Mouse (Mus musculus) testis, adult 2 months (tissue): ENCODE data around the gene Kcnmb4. TPM values are rescaled to one million over a fixed set of nuclear protein-coding genes. Genes with fewer than 3 reads are reported as not detected.

ENCODE experiments used
- H3K27ac ChIP-seq: fragments of 200-500 bp; 2 replicates; pipeline ENCODE4 v1.5.1; 2012; ENCODE audit warnings: low read depth, low read length; ENCODE audit not compliant: control insufficient read depth, insufficient read depth
- H3K27me3 ChIP-seq: fragments of 200-500 bp; 2 replicates; pipeline ENCODE4 v1.6.1; 2012; ENCODE audit warnings: mild to moderate bottlenecking, low read length, moderate library complexity; ENCODE audit not compliant: control insufficient read depth, insufficient read depth
- H3K36me3 ChIP-seq: fragments of 200-500 bp; 2 replicates; pipeline ENCODE4 v1.6.1; 2012; ENCODE audit warnings: mild to moderate bottlenecking, low read length; ENCODE audit not compliant: control insufficient read depth, insufficient read depth
- H3K4me1 ChIP-seq: fragments of 200-500 bp; 2 replicates; pipeline ENCODE4 v1.6.1; 2012; ENCODE audit warnings: low read length; ENCODE audit not compliant: control insufficient read depth, insufficient read depth
- H3K4me3 ChIP-seq: fragments of 200-500 bp; 2 replicates; pipeline ENCODE4 v1.5.1; 2012; ENCODE audit warnings: low read depth, mild to moderate bottlenecking, low read length, moderate library complexity, mixed read lengths; ENCODE audit not compliant: control insufficient read depth
- CTCF ChIP-seq: fragments of 200-500 bp; IDR thresholded peaks from 2 replicates; pipeline ENCODE4 v1.5.1; 2012; ENCODE audit warnings: low read depth, mild to moderate bottlenecking, inconsistent platforms, low read length, moderate library complexity; ENCODE audit not compliant: control insufficient read depth, insufficient read depth, insufficient replicate concordance
- POLR2A ChIP-seq: fragments of 200-500 bp; IDR thresholded peaks from 2 replicates; pipeline ENCODE4 v1.6.1; 2012; ENCODE audit warnings: low read depth, mild to moderate bottlenecking, inconsistent platforms, low read length, moderate library complexity; ENCODE audit not compliant: control insufficient read depth
- polyA plus RNA-seq: library from polyadenylated mRNA; depleted of rRNA; stranded (reverse); fragments of >200 nt; gene quantifications from 2 replicates; pipeline ENCODE4 v1.2.3, GENCODE M21; 2012

Gene Kcnmb4
- polyA plus RNA-seq, 1 experiment = 145 TPM

DNA sequence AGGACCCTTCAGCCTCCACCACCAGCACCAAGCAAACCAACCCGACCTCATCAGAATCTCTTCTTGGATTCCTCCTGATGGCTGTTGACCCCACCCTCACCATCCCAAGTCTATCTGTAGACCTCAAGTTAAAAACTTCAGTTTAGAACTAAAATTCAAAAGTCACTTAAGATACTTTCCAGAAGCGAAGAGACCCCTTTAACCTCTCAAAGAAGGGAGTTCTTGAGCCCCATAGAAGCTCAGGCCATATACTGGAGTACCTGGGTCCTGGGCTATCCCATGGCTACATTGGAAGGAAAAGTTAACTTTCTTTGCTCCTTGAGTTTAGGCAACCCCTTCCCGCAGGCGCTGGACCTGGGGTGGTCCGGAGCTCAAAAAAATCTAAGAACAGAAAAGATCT, 1.1 kb downstream of the Kcnmb4 start:
- TF ChIP-seq POLR2A (no peak), CTCF (no peak)
- Histone ChIP-seq H3K4me1 (peaks cover 11% of the 10 kb centered on the region), H3K4me3 (peak overlapping the region; percentile 82), H3K36me3 (no peaks in the 10 kb centered on the region), H3K27me3 (no peaks in the 10 kb centered on the region), H3K27ac (no peak overlapping the region)

DNA sequence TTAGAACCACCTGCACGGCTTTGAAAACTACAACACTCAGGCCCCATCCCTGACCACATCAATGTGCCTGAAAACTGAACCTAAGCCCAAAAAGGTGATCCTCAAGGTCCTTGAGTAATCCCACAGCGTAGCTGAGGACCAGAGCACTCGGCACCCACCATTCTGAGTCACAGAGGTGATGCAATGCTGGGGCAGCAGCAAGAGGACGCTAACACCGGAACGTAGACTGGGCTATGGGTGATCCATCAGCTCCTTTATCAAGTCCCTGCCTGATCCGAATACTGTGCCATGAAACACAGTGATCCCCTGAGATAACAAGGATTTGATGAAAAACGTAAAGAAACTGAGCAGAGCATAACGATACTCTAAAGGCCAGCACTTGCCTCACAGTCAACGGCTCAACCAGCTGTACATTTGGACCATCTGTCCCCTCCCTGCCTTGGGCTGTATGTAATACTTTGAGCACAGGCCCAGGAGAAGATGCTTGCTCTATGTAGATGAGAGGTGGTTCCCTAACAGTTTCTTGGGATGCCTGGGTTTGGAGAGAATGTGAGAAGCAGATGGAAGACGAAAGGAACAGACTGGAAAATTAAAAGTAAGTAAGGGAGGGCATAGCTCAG, 3.3 kb downstream of the Kcnmb4 start:
- Histone ChIP-seq H3K4me1 (peaks cover 11% of the 10 kb centered on the region), H3K27ac (no peak overlapping the region), H3K36me3 (no peaks in the 10 kb centered on the region), H3K27me3 (no peaks in the 10 kb centered on the region), H3K4me3 (no peak overlapping the region)
- TF ChIP-seq POLR2A (no peak), CTCF (no peak)

DNA sequence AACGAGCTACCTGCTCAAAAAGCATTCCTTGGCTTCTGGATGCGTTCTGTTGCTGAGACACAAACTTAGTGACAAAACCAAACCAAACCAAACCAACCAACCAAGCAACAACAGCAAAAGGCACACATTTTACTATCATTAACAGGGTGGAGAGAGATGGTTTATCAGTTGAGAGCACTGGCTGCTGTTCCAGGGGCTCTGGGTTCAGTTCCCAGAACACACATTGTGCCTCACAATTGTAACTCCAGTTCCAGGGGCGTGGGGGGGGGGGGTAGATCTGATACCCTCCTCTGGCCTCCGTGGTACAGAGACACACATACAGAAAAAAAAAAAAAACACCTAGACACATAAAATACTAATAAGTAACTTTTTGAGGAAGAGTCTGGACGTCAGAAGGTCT, 5.6 kb downstream of the Kcnmb4 start:
- TF ChIP-seq POLR2A = no peak
- no peak for TF ChIP-seq CTCF
- Histone ChIP-seq H3K4me3 (no peak overlapping the region), H3K27ac (no peak overlapping the region), H3K4me1 (peaks cover 5% of the 10 kb centered on the region), H3K36me3 (no peaks in the 10 kb centered on the region), H3K27me3 (no peaks in the 10 kb centered on the region)

DNA sequence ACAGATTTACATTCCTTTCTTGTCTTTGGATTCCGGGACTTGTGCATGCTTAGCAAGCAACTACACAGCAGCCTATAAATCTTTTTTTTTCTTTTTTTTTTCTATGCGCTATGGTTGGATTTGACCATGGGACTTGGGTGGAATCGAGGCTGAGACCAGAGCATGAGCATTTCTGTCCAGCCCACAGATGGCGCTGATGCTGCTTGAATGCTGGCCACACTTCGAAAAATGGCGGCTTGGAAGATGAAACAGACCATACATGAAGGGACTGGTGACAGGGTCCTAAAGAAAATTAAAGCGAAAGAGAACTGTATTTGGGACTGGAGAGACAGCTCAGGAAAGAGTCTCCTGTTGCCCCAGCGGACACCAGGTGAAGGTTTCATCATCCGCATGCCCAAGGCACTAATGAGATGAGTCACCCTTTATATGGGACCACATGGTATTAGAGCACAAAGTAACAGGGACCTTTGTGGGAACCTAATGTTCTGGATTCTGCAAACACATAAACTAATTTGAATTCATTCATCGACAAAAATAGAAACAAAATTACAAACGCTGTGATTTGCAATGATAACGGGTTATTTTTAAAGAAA, 9.8 kb downstream of the Kcnmb4 start:
- TF ChIP-seq POLR2A (no peak), CTCF (no peak)
- Histone ChIP-seq H3K36me3 (no peaks in the 10 kb centered on the region), H3K4me1 (no peaks in the 10 kb centered on the region), H3K4me3 (no peak overlapping the region), H3K27ac (no peak overlapping the region), H3K27me3 (no peaks in the 10 kb centered on the region)

DNA sequence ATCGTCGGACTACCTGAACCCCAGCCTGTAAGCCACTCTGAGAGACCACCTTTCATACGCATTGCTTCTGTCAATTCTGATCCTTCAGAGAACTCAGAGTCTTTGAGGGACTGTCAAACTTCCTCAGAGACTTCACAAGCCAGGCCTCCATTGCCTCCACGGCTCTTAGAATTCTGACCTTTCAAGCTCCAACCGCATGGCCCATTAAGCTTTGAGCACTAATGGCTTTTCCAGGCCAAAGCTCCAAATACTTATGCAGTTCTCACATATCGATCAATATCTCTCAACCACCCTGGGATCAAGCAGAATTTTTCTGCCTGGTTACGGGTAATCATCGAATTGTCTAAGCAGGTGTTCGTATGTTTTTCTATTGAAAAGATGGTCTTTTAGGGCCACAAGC, 12.2 kb downstream of the Kcnmb4 start:
- no peaks in the 10 kb centered on the region for H3K4me1 ChIP-seq
- TF ChIP-seq CTCF = no peak
- no peak for TF ChIP-seq POLR2A
- H3K36me3 ChIP-seq = no peaks in the 10 kb centered on the region
- no peak overlapping the region for H3K27ac ChIP-seq
- H3K4me3 ChIP-seq = no peak overlapping the region
- H3K27me3 ChIP-seq = no peaks in the 10 kb centered on the region

DNA sequence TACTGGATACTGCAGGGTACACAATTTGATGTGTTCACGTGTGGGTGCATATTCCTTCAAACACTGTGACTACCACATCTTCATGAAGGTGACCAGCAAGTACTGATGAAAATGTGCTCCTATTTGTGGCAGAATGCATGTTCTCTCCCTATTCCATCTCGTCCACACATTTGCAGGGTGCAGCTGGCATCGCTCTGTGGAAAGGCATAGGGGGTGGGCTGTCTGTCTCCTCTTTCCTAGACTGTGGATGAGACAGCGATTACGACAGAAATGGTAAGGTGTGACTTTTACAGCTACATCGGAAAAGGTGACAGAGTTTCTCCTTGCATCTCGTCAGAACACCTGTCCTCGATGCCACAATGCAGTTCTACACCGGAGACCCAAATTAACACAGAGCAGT, 14.9 kb downstream of the Kcnmb4 start:
- Histone ChIP-seq H3K4me3 (no peak overlapping the region), H3K4me1 (no peaks in the 10 kb centered on the region), H3K36me3 (no peaks in the 10 kb centered on the region), H3K27ac (no peak overlapping the region), H3K27me3 (no peaks in the 10 kb centered on the region)
- TF ChIP-seq POLR2A (no peak), CTCF (no peak)

DNA sequence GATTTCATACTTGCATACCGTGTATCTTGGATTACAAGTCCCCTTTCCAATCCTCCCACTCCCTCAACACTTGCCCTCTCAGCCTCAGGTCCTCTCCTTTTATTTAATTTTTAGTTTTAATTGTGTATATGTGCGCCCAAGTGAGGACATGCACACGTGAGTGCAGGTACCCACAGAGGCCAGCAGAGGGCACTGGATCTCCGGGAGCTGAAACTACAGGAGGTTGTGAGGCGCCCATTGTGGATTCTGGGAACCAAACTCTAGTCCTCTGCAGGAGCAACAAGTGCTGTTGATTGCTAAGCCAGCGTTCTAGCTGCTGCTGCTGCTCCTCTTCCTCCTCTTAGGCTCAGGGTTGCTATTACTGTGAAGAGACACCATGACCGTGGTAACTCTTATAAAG, 20.9 kb downstream of the Kcnmb4 start:
- H3K36me3 ChIP-seq = no peaks in the 10 kb centered on the region
- H3K4me1 ChIP-seq = no peaks in the 10 kb centered on the region
- H3K27ac ChIP-seq = no peak overlapping the region
- H3K4me3 ChIP-seq = no peak overlapping the region
- 0 out of 2 replicates have a peak, but pooled peaks have one; percentile 30 for TF ChIP-seq CTCF
- TF ChIP-seq POLR2A = no peak
- no peaks in the 10 kb centered on the region for H3K27me3 ChIP-seq
